Mouse (Mus musculus) heart, embryonic 11.5 days (tissue): ENCODE results near the gene Gm9507. TPM values are rescaled to one million over a fixed set of nuclear protein-coding genes. Genes with fewer than 3 reads are reported as not detected.
"Not testable (repeated sequence)": the region's sequence is repeated elsewhere in the genome, so short reads cannot be mapped to it uniquely, and the experiment has no call there.

ENCODE experiments used
- ATAC-seq: fragments of 200-750 bp; cut with Nextera tagmentation; replicated peaks from 2 replicates; pipeline ENCODE4 v1.8.0; 2017; ENCODE audit warnings: moderate library complexity; ENCODE audit not compliant: insufficient number of reproducible peaks, low FRiP score, low TSS enrichment
- H3K27ac ChIP-seq: fragments of 300-500 bp; sonication (generic); 2 replicates; pipeline ENCODE4 v1.5.1; 2014; ENCODE audit warnings: mild to moderate bottlenecking, low read depth, low read length
- H3K27me3 ChIP-seq: fragments of 300-500 bp; sonication (generic); 2 replicates; pipeline ENCODE4 v1.6.1; 2014; ENCODE audit warnings: mild to moderate bottlenecking, low read length, mixed read lengths; ENCODE audit not compliant: control insufficient read depth, insufficient read depth
- H3K36me3 ChIP-seq: fragments of 300-500 bp; sonication (generic); 2 replicates; pipeline ENCODE4 v1.6.1; 2014; ENCODE audit warnings: mild to moderate bottlenecking, low read length, moderate library complexity, mixed read lengths; ENCODE audit not compliant: control insufficient read depth, insufficient read depth
- H3K4me1 ChIP-seq: fragments of 300-500 bp; sonication (generic); 2 replicates; pipeline ENCODE4 v1.6.1; 2014; ENCODE audit warnings: low read length; ENCODE audit not compliant: control insufficient read depth, insufficient read depth
- H3K4me2 ChIP-seq: fragments of 300-500 bp; sonication (generic); 2 replicates; pipeline ENCODE4 v1.6.1; 2014; ENCODE audit warnings: mild to moderate bottlenecking, moderate library complexity
- H3K4me3 ChIP-seq: fragments of 300-500 bp; sonication (generic); 2 replicates; pipeline ENCODE4 v1.5.1; 2014; ENCODE audit warnings: low read depth, low read length
- H3K9ac ChIP-seq: fragments of 300-500 bp; sonication (generic); 2 replicates; pipeline ENCODE4 v1.6.1; 2014; ENCODE audit warnings: mild to moderate bottlenecking, low read depth, low read length, moderate library complexity
- H3K9me3 ChIP-seq: fragments of 300-500 bp; sonication (generic); replicated peaks from 2 replicates; pipeline ENCODE4 v1.6.1; 2016; ENCODE audit warnings: low read length; ENCODE audit not compliant: control insufficient read depth
- WGBS: fragments of 180-500 bp; shearing (Covaris S2); extraction: QIAGEN DNeasy Blood & Tissue Kit; methylation state at CpG from one replicate; pipeline ENCODE4 v1.1.7; 2014; ENCODE audit not compliant: insufficient replicate concordance; 5-methylcytosine and 5-hydroxymethylcytosine counted together
- polyA plus RNA-seq: library from polyadenylated mRNA; unstranded; fragments of >200 nt; fragmentation: Nextera tagmentation; extraction: Ambion mirVana; gene quantifications from 2 replicates; pipeline ENCODE4 v1.2.1, GENCODE M21; 2014

Gene Gm9507
- polyA plus RNA-seq, 1 experiment from 2014 or later = not detected

- Histone ChIP-seq H3K27ac (no peak overlapping the region), H3K4me1 (no peaks in the 10 kb centered on the region), H3K4me3 (no peak overlapping the region), H3K4me2 (no peak overlapping the region), H3K27me3 (no peaks in the 10 kb centered on the region), H3K36me3 (no peaks in the 10 kb centered on the region), H3K9ac (no peak overlapping the region), H3K9me3 (no peaks in the 10 kb centered on the region)
- ATAC-seq = no peak
- WGBS = 72% methylated on average over 2 of the region's 2 CpGs
These were observed 23.0 kb downstream of the Gm9507 start for GRCm38 (mm10) chr10:77788621-77789020.

GRCm38 (mm10) chr10:77787876-77788275 lies 23.8 kb downstream of the Gm9507 start, which contains the start of gene Gm7137:
Gene Gm7137 (minus strand): TSS chr10:77788200.
- not testable (repeated sequence) for H3K4me2 ChIP-seq, H3K27me3 ChIP-seq, H3K9me3 ChIP-seq, H3K4me1 ChIP-seq, H3K9ac ChIP-seq, H3K36me3 ChIP-seq, H3K4me3 ChIP-seq, ATAC-seq, H3K27ac ChIP-seq
- no CpG with 5 or more reads among the region's 1 CpGs for WGBS

GRCm38 (mm10) chr10:77783396-77783795 lies 28.2 kb downstream of the Gm9507 start:
- H3K4me2 ChIP-seq, H3K4me1 ChIP-seq, H3K36me3 ChIP-seq, ATAC-seq, H3K4me3 ChIP-seq, H3K9me3 ChIP-seq, H3K9ac ChIP-seq, H3K27me3 ChIP-seq, H3K27ac ChIP-seq: not testable (repeated sequence)
- 83% methylated on average over 2 of the region's 3 CpGs for WGBS

GRCm38 (mm10) chr10:77782442-77782841 lies 29.2 kb downstream of the Gm9507 start, which contains the start of gene Gm3250:
Gene Gm3250 (minus strand): TSS chr10:77782542.
- not testable (repeated sequence) for ATAC-seq, H3K4me2 ChIP-seq, H3K4me1 ChIP-seq, H3K36me3 ChIP-seq, H3K9me3 ChIP-seq, H3K27me3 ChIP-seq, H3K27ac ChIP-seq, H3K4me3 ChIP-seq, H3K9ac ChIP-seq
- 43% methylated on average over 1 of the region's 1 CpGs for WGBS

GRCm38 (mm10) chr10:77776844-77777243 lies 34.8 kb downstream of the Gm9507 start, which contains the start of gene Gm7138:
Gene Gm7138 (minus strand): TSS chr10:77776944.
- H3K27me3 ChIP-seq, H3K9ac ChIP-seq, H3K4me1 ChIP-seq, H3K27ac ChIP-seq, H3K9me3 ChIP-seq, ATAC-seq, H3K4me2 ChIP-seq, H3K36me3 ChIP-seq, H3K4me3 ChIP-seq: not testable (repeated sequence)
- 50% methylated on average over 1 of the region's 1 CpGs for WGBS

- ATAC-seq, H3K4me2 ChIP-seq, H3K4me1 ChIP-seq, H3K4me3 ChIP-seq, H3K27me3 ChIP-seq, H3K36me3 ChIP-seq, H3K27ac ChIP-seq, H3K9ac ChIP-seq, H3K9me3 ChIP-seq: not testable (repeated sequence)
- 43% methylated on average over 1 of the region's 3 CpGs for WGBS
These were observed 39.5 kb downstream of the Gm9507 start for GRCm38 (mm10) chr10:77772142-77772541.

GRCm38 (mm10) chr10:77771225-77771624 lies 40.4 kb downstream of the Gm9507 start, which contains the start of gene Gm3238:
Gene Gm3238 (minus strand): TSS chr10:77771325.
- 50% methylated on average over 1 of the region's 1 CpGs for WGBS
- H3K9ac ChIP-seq, H3K4me3 ChIP-seq, ATAC-seq, H3K36me3 ChIP-seq, H3K27ac ChIP-seq, H3K9me3 ChIP-seq, H3K27me3 ChIP-seq, H3K4me2 ChIP-seq, H3K4me1 ChIP-seq: not testable (repeated sequence)

GRCm38 (mm10) chr10:77769727-77770126 lies 41.9 kb downstream of the Gm9507 start:
- Histone ChIP-seq H3K4me3 (no peak overlapping the region), H3K9me3 (no peaks in the 10 kb centered on the region), H3K36me3 (no peaks in the 10 kb centered on the region), H3K4me2 (no peak overlapping the region), H3K27ac (no peak overlapping the region), H3K9ac (no peak overlapping the region), H3K4me1 (no peaks in the 10 kb centered on the region), H3K27me3 (no peaks in the 10 kb centered on the region)
- WGBS = 68% methylated on average over 1 of the region's 1 CpGs
- ATAC-seq = no peak
